Mouse (Mus musculus) central nervous system, embryonic 18 days (tissue): ENCODE results near the gene Deaf1. TPM values are rescaled to one million over a fixed set of nuclear protein-coding genes. Genes with fewer than 3 reads are reported as not detected.

Experiments
- polyA plus RNA-seq: library from polyadenylated mRNA; depleted of rRNA; stranded (reverse); fragments of >200 nt; gene quantifications from 2 replicates; pipeline ENCODE4 v1.2.3, GENCODE M21; 2012; rRNA removed

Gene Deaf1
- polyA plus RNA-seq = 67.1 and 68.9 TPM in 2 replicates

GRCm38 (mm10) chr7:141327469-141328372 lies at the start of gene Deaf1, which contains the start of gene Tmem80:
TSS of gene Deaf1 (minus strand) at chr7:141327690.
TSS of gene Tmem80 (plus strand) at chr7:141327739.

GRCm38 (mm10) chr7:141338576-141339131 lies 11.2 kb upstream of the Deaf1 start, which contains the start of gene Eps8l2:
TSS of gene Eps8l2 (plus strand) at chr7:141338880.

GRCm38 (mm10) chr7:141291921-141292582 lies 35.4 kb downstream of the Deaf1 start, which contains the start of gene Drd4:
TSS of gene Drd4 (plus strand) at chr7:141292006.

GRCm38 (mm10) chr7:141278766-141279590 lies 48.5 kb downstream of the Deaf1 start, which contains the start of gene Sct:
TSS of gene Sct (minus strand) at chr7:141279133.

GRCm38 (mm10) chr7:141276546-141276945 lies 50.9 kb downstream of the Deaf1 start, which contains the start of gene Cdhr5:
TSS of gene Cdhr5 (minus strand) at chr7:141276786.

GRCm38 (mm10) chr7:141265739-141266561 lies 61.5 kb downstream of the Deaf1 start, which contains the start of gene Irf7:
TSS of gene Irf7 (minus strand) at chr7:141266481.

Other genes starting within 250 kb of the Deaf1 start
- 0.04 and 1.6 TPM in 2 replicates for gene Pkp3, start 249.5 kb downstream of the Deaf1 start, polyA plus RNA-seq
- 2.3 and 2.5 TPM in 2 replicates for gene Sigirr, start 227.1 kb downstream of the Deaf1 start, polyA plus RNA-seq
- 0.92 and 1.00 TPM in 2 replicates for gene Ano9, start 209.9 kb downstream of the Deaf1 start, polyA plus RNA-seq
- 57.7 and 58.1 TPM in 2 replicates for gene Ptdss2, start 205.3 kb downstream of the Deaf1 start, polyA plus RNA-seq
- 31.5 and 34.6 TPM in 2 replicates for gene Rnh1, start 154.8 kb downstream of the Deaf1 start, polyA plus RNA-seq
- gene Hras, start 133.7 kb downstream of the Deaf1 start, polyA plus RNA-seq = 203 and 213 TPM in 2 replicates
- 14.1 and 14.9 TPM in 2 replicates for gene Lrrc56, start 133.5 kb downstream of the Deaf1 start, polyA plus RNA-seq
- gene Lmntd2, start 113.6 kb downstream of the Deaf1 start, polyA plus RNA-seq = 0.92 and 0.97 TPM in 2 replicates
- 20.3 and 23.3 TPM in 2 replicates for gene Rassf7, start 111.8 kb downstream of the Deaf1 start, polyA plus RNA-seq
- gene Phrf1, start 98.9 kb downstream of the Deaf1 start, polyA plus RNA-seq = 24.7 and 26.9 TPM in 2 replicates
- gene Irf7, start 61.2 kb downstream of the Deaf1 start, polyA plus RNA-seq = 4.2 and 6.9 TPM in 2 replicates
- gene Cdhr5, start 50.9 kb downstream of the Deaf1 start, polyA plus RNA-seq = 0.04 and 0.08 TPM in 2 replicates
- gene Sct, start 48.6 kb downstream of the Deaf1 start, polyA plus RNA-seq = 1.5 and 2.2 TPM in 2 replicates
- gene Drd4, start 35.7 kb downstream of the Deaf1 start, polyA plus RNA-seq = 0.66 and 0.71 TPM in 2 replicates
- gene Tmem80, start within 50 bp of the Deaf1 start, polyA plus RNA-seq = 53.0 TPM in 2 replicates
- gene Eps8l2, start 11.2 kb upstream of the Deaf1 start, polyA plus RNA-seq = 1.3 and 3.0 TPM in 2 replicates
- 245 and 264 TPM in 2 replicates for gene Taldo1, start 64.5 kb upstream of the Deaf1 start, polyA plus RNA-seq
- 69.5 and 71.9 TPM in 2 replicates for gene Gatd1, start 86.4 kb upstream of the Deaf1 start, polyA plus RNA-seq
- 63.4 and 64.9 TPM in 2 replicates for gene Cend1, start 101.8 kb upstream of the Deaf1 start, polyA plus RNA-seq
- 166 and 178 TPM in 2 replicates for gene Slc25a22, start 110.2 kb upstream of the Deaf1 start, polyA plus RNA-seq
- 9.0 and 10.0 TPM in 2 replicates for gene Pidd1, start 116.3 kb upstream of the Deaf1 start, polyA plus RNA-seq
- gene Rplp2, start 119.7 kb upstream of the Deaf1 start, polyA plus RNA-seq = 868 and 877 TPM in 2 replicates
- 14.3 and 15.6 TPM in 2 replicates for gene Pnpla2, start 127.5 kb upstream of the Deaf1 start, polyA plus RNA-seq
- gene Cracr2b, start 133.4 kb upstream of the Deaf1 start, polyA plus RNA-seq = 4.8 TPM in 2 replicates
- gene Cd151, start 139.7 kb upstream of the Deaf1 start, polyA plus RNA-seq = 92.5 and 94.0 TPM in 2 replicates
- 52.4 and 53.0 TPM in 2 replicates for gene Polr2l, start 147.4 kb upstream of the Deaf1 start, polyA plus RNA-seq
- gene Tspan4, start 147.6 kb upstream of the Deaf1 start, polyA plus RNA-seq = 56.0 and 60.4 TPM in 2 replicates
- gene Chid1, start 212.2 kb upstream of the Deaf1 start, polyA plus RNA-seq = 37.0 and 39.7 TPM in 2 replicates
- gene Ap2a2, start 234.5 kb upstream of the Deaf1 start, polyA plus RNA-seq = 49.9 and 53.1 TPM in 2 replicates